Mouse (Mus musculus) embryonic fibroblast, embryonic 13.5 days (primary cell): Measurements from ENCODE around the gene Fam234b. TPM values are rescaled to one million over a fixed set of nuclear protein-coding genes. Genes with fewer than 3 reads are reported as not detected.

Experiments
- H3K27ac ChIP-seq: 2 replicates; pipeline ENCODE4 v1.5.1; 2012; ENCODE audit warnings: low read length, control low read depth, inconsistent platforms; ENCODE audit not compliant: insufficient read depth
- H3K4me1 ChIP-seq: 2 replicates; pipeline ENCODE4 v1.6.1; 2011; ENCODE audit warnings: low read length; ENCODE audit not compliant: control insufficient read depth, insufficient read depth
- H3K4me3 ChIP-seq: 2 replicates; pipeline ENCODE4 v1.5.1; 2011; ENCODE audit warnings: mild to moderate bottlenecking, control low read depth, low read length; ENCODE audit not compliant: insufficient read depth
- CTCF ChIP-seq: IDR thresholded peaks from 2 replicates; pipeline ENCODE4 v1.5.1; 2011; ENCODE audit warnings: mild to moderate bottlenecking, control low read depth, low read length, moderate library complexity, borderline replicate concordance; ENCODE audit not compliant: insufficient read depth
- POLR2A ChIP-seq: IDR thresholded peaks from 2 replicates; pipeline ENCODE4 v1.6.1; 2011; ENCODE audit warnings: low read depth, mild to moderate bottlenecking, control low read depth, low read length, moderate library complexity
- polyA plus RNA-seq: library from polyadenylated mRNA; stranded (reverse); fragments of >200 nt; gene quantifications from 2 replicates; pipeline ENCODE4 v1.2.4, GENCODE M21; 2011; ENCODE audit warnings: low read depth; ENCODE audit not compliant: missing spikeins, insufficient read length

Fam234b gene
- polyA plus RNA-seq, 1 experiment = 13.7 TPM

- TF ChIP-seq CTCF (no peak), POLR2A (no peak)
Observed at GRCm38 (mm10) chr6:135194907-135195306, 2.9 kb upstream of the Fam234b start.

DNA sequence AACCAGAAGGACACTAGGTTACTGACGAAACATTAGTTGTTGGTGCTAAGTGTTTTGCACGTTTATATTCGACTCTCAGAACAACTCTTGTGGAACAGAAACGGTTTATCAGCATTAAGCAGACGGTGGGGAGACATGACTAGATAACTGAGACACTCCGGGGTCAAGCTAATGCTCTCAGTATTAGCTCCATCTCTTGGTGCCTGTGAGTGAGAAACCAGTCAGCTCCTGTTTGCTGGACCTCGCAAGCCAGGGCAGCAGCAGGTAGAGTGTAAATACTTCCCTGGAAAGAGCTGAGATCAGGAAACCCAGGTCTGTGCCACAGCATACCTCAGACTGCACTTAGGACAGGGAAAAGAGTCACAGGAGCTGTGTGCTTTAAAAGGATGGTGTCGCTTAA lies 1.1 kb upstream of the Fam234b start:
- TF ChIP-seq CTCF (no peak), POLR2A (no peak)
- no peak overlapping the region for H3K4me3 ChIP-seq

More at GRCm38 (mm10) chr6:135194907-135195306, 2.9 kb upstream of the Fam234b start:
- Histone ChIP-seq H3K4me3 (no peak overlapping the region), H3K27ac (no peak overlapping the region), H3K4me1 (no peaks in the 10 kb centered on the region)

GRCm38 (mm10) chr6:135197446-135197845 lies 331 bp upstream of the Fam234b start:
- TF ChIP-seq POLR2A = no peak
- TF ChIP-seq CTCF = no peak
- H3K4me3 ChIP-seq = peak overlapping the region; percentile 74
- H3K4me1 ChIP-seq = no peaks in the 10 kb centered on the region
- no peak overlapping the region for H3K27ac ChIP-seq

More for the DNA sequence above, 1.1 kb upstream of the Fam234b start:
- Histone ChIP-seq H3K4me1 (no peaks in the 10 kb centered on the region), H3K27ac (no peak overlapping the region)

DNA sequence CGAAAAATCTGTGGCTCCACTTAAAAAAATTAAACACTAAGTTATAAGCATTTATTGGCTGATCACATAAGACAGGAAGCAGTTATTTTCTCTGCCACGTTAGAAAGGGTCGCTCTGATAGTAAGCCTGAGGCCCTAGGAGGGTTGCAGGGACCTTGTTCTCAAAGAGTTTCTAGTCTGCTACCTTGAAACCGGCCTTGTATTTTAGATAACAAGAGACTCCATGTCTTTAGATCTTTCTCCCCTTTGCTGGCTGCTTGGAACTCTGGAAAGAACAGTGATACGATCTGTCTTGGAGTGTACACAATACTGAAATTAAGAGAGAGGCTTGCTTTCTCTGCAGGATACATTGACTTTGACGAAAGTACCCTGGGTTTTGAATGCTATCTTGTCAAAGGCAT lies 949 bp downstream of the Fam234b start:
- H3K4me3 ChIP-seq = peak overlapping the region; percentile 74; the same call in 1 of the 2 replicates
- no peaks in the 10 kb centered on the region for H3K4me1 ChIP-seq
- TF ChIP-seq CTCF (no peak), POLR2A (no peak)
- no peak overlapping the region for H3K27ac ChIP-seq

DNA sequence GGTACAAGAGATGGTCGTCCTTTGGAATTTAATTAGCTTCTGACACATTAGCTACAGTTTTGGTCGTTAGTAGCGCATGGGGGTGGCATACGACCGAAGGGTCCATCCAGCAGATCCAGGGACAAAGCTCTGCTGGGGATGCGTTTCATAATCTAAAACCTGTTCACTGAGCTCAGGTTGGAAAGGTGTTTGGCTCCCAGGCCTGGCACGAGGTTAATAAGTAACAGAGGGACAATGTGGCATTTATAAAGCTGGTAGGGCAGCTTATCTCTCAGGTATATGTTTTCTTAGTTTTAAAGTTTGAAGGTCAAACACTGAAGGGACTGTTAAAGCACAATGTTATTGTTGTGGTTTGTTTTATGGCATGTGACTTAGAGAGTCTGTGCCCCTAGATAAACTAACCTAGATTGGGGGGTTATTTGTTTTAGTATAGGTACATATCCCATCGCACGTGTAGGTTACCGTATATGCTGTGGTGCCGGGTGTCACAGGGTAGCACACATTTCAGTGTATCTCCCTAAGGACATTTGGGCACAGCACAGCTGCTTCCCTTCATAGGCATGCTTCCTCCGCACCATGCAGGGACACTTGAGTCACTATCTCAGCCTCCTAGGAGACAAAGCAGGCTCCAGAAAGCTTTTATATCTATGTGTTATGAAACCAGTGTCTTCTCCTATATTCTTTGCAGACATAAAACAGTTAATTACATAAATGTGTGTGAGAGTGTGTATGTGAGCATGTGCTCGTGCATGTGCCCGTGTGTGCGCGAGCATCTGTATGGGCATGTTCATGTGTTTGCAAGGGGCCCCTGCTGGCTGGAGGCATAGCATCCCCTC lies 2.6 kb downstream of the Fam234b start:
- TF ChIP-seq POLR2A = no peak
- TF ChIP-seq CTCF = no peak
- H3K4me3 ChIP-seq = no peak overlapping the region
- H3K27ac ChIP-seq = no peak overlapping the region
- no peaks in the 10 kb centered on the region for H3K4me1 ChIP-seq

DNA sequence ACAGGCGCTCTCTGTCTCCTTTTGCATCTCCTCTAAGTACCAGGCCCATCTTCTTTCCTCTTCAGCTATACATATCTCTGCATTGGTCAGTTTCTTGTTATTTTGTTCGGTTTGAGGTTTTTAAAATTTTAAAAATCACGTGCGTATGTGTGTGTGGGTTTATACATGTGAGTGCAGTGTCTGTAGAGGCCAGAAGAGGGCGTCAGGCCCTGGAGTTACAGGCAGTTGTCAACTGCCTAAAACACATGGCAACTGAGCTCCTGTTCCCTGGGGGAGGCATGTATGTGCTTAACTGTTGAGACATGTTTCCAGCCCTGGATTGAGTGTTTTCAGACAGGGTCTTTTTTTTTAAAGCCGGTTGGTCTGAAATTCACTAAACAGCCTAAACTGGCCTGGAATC lies 4.9 kb downstream of the Fam234b start:
- TF ChIP-seq POLR2A (no peak), CTCF (no peak)
- no peak overlapping the region for H3K4me3 ChIP-seq
- no peak overlapping the region for H3K27ac ChIP-seq
- H3K4me1 ChIP-seq = no peaks in the 10 kb centered on the region

DNA sequence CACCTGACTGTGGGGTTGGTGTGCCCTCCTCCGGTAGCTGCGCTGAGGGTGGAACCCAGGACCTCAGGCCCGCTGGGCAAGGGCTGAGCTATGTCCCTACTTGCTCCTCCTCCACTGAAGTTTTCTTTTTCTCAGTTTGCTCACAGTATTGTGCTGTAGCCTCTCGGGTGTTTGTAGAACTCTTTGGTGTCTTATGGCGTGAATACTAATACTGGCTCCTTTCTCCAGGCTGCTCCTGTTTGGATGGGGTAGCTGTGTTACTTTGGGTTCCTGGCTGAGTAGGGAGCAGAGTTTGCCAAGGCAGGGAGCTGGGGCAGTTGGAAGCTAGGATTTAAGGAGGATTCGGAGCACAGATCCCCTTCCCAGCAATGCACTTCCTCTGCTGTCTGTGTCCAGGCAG lies 6.0 kb downstream of the Fam234b start:
- TF ChIP-seq CTCF = no peak
- TF ChIP-seq POLR2A = no peak
- Histone ChIP-seq H3K27ac (no peak overlapping the region), H3K4me3 (no peak overlapping the region), H3K4me1 (no peaks in the 10 kb centered on the region)

DNA sequence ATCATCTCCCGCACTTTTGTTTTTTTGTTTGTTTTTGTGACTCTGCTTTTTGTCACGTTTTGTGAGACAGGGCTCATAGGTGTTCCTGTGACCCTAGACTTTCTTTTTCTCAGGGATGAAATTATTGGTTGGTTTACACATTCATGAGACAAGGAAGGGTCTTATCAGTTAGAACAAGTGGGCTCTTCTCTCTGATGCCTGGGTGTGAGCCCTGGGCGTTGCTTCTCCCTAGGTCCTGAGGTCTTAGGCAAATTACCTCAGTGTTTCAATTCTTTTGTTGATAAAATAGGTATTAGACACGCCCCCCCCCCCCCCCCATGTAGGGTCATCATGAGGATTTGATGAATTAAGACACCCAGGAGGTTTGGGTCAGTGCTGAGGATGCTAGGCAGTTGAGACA lies 7.1 kb downstream of the Fam234b start:
- no peak overlapping the region for H3K27ac ChIP-seq
- H3K4me1 ChIP-seq = no peaks in the 10 kb centered on the region
- TF ChIP-seq CTCF (no peak), POLR2A (no peak)
- H3K4me3 ChIP-seq = no peak overlapping the region

GRCm38 (mm10) chr6:135205802-135206201 lies 8.0 kb downstream of the Fam234b start:
- no peaks in the 10 kb centered on the region for H3K4me1 ChIP-seq
- H3K4me3 ChIP-seq = no peak overlapping the region
- H3K27ac ChIP-seq = no peak overlapping the region
- TF ChIP-seq CTCF = no peak

DNA sequence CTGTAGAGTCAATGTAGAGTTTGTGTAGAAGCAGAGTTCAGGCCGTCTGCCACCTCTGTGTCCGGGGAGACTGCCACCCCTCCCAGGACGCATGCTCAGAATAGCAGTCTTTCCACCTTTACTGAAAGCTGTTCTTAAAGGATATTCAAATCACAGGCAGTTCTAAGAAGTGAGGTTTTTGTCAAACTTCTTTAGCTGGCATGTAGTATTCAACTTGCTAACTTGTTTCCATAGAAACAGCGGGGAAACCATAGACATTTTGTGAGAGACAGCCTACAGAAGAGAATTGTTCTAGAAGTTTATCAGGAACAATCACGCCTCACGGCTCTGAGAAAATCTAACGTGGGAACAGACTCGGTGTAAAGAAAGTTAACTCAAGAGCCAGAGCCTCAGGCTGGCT lies 9.1 kb downstream of the Fam234b start:
- Histone ChIP-seq H3K4me3 (no peak overlapping the region), H3K4me1 (no peaks in the 10 kb centered on the region), H3K27ac (no peak overlapping the region)
- TF ChIP-seq CTCF = no peak
- no peak for TF ChIP-seq POLR2A

GRCm38 (mm10) chr6:135211169-135211568 lies 13.4 kb downstream of the Fam234b start:
- TF ChIP-seq POLR2A = no peak
- no peak for TF ChIP-seq CTCF
- Histone ChIP-seq H3K4me1 (no peaks in the 10 kb centered on the region), H3K27ac (no peak overlapping the region), H3K4me3 (no peak overlapping the region)
